Mouse (Mus musculus) liver, embryonic 14.5 days (tissue): ENCODE results near the gene Lamc1.

Experiments
- CTCF ChIP-seq: IDR thresholded peaks from 2 replicates; pipeline ENCODE4 v1.5.1; 2016; ENCODE audit warnings: antibody characterized with exemption, low read depth, control low read depth
- EP300 ChIP-seq: IDR thresholded peaks from 2 replicates; pipeline ENCODE4 v1.6.1; 2016; ENCODE audit warnings: antibody characterized with exemption, low read depth

GRCm38 (mm10) chr1:153320554-153321147 is 11.9 kb downstream of the Lamc1 start:
- TF ChIP-seq CTCF (no peak), EP300 (no peak)
